Mouse (Mus musculus) forelimb bud, embryonic 11.5 days (tissue): ENCODE results near the gene Zscan10.
A peak's percentile ranks its signal among the peaks of the same experiment; 100 is the strongest.

Source experiments
- DNase-seq: peaks from one replicate; pipeline ENCODE4 v3.0.0-alpha.2; 2012; ENCODE audit warnings: low read depth, low spot score

Gene Zscan10

GRCm38 (mm10) chr17:23600641-23601622 lies at the start of gene Zscan10:
Zscan10 (plus strand) TSS chr17:23600856.
- no peak for DNase-seq

GRCm38 (mm10) chr17:23550856-23551255 lies 49.8 kb upstream of the Zscan10 start:
- DNase-seq, result no peak

GRCm38 (mm10) chr17:23551416-23551815 lies 49.2 kb upstream of the Zscan10 start:
- no peak for DNase-seq

- no peak for DNase-seq
Observed at GRCm38 (mm10) chr17:23551963-23552362, 48.7 kb upstream of the Zscan10 start.

- no peak for DNase-seq
Observed at GRCm38 (mm10) chr17:23552896-23553633, 47.6 kb upstream of the Zscan10 start.

- no peak for DNase-seq
Observed at GRCm38 (mm10) chr17:23553634-23554120, 47.0 kb upstream of the Zscan10 start.

- DNase-seq, result no peak
Observed at GRCm38 (mm10) chr17:23554321-23554720, 46.3 kb upstream of the Zscan10 start.

GRCm38 (mm10) chr17:23555243-23555916 lies 45.3 kb upstream of the Zscan10 start:
- DNase-seq, result no peak

GRCm38 (mm10) chr17:23559767-23560166 lies 40.9 kb upstream of the Zscan10 start:
- peak; percentile 28 for DNase-seq

GRCm38 (mm10) chr17:23563595-23564367 lies 36.9 kb upstream of the Zscan10 start, which contains the start of gene Zfp213:
Zfp213 (minus strand) TSS chr17:23564238.
- peak; percentile 94 for DNase-seq

GRCm38 (mm10) chr17:23564368-23564715 lies 36.3 kb upstream of the Zscan10 start:
- no peak for DNase-seq

- no peak for DNase-seq
Observed at GRCm38 (mm10) chr17:23566787-23567186, 33.9 kb upstream of the Zscan10 start.

GRCm38 (mm10) chr17:23568370-23568769 lies 32.3 kb upstream of the Zscan10 start:
- DNase-seq, result no peak

- peak; percentile 13 for DNase-seq
Observed at GRCm38 (mm10) chr17:23570017-23570416, 30.6 kb upstream of the Zscan10 start.

GRCm38 (mm10) chr17:23571084-23571483 lies 29.6 kb upstream of the Zscan10 start:
- DNase-seq, result no peak

GRCm38 (mm10) chr17:23572059-23572458 lies 28.6 kb upstream of the Zscan10 start:
- DNase-seq, result no peak

GRCm38 (mm10) chr17:23574130-23574529 lies 26.5 kb upstream of the Zscan10 start:
- DNase-seq, result no peak

GRCm38 (mm10) chr17:23575951-23576552 lies 24.6 kb upstream of the Zscan10 start:
- no peak for DNase-seq

- no peak for DNase-seq
Observed at GRCm38 (mm10) chr17:23584786-23585185, 15.9 kb upstream of the Zscan10 start.

GRCm38 (mm10) chr17:23585721-23586491 lies 14.8 kb upstream of the Zscan10 start:
- DNase-seq, result peak; percentile 82
